Mouse (Mus musculus) 3T3-L1 (cell line): Measurements from ENCODE around the gene Gabbr1.

Source experiments
- DNase-seq: peaks from one replicate; pipeline ENCODE4 v3.0.0-alpha.2; 2015; ENCODE audit warnings: low read depth, low spot score

Gene Gabbr1

DNA sequence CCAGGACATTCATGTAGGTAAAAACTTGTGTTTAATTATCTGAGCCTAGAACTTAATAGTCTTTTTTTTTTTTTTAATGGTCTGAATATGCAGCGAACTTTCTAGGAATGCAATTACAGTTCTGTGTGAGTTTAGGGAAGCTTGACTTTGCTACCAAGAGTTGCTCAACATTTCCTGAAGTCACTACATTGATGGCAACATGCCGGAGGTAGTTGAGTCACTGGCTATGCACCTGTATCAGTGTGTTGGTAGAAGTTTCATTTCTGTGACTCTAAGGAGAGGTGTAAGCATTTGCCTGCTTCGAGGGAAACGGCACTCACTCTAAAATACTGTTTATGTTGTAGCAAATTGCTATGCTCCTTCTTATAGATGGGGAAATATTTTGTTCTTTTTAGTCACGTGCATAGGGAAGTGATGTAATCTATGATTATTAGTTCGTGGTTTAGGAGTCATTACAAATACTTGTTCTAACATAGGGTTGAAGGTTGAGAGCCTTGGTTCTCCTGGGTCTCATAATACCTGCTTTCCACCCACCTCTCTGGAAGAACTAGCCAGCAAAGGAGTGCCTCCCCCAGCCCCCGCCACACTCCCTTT, 1.0 kb upstream of the Gabbr1 start:
- DNase-seq: peak; percentile 38

DNA sequence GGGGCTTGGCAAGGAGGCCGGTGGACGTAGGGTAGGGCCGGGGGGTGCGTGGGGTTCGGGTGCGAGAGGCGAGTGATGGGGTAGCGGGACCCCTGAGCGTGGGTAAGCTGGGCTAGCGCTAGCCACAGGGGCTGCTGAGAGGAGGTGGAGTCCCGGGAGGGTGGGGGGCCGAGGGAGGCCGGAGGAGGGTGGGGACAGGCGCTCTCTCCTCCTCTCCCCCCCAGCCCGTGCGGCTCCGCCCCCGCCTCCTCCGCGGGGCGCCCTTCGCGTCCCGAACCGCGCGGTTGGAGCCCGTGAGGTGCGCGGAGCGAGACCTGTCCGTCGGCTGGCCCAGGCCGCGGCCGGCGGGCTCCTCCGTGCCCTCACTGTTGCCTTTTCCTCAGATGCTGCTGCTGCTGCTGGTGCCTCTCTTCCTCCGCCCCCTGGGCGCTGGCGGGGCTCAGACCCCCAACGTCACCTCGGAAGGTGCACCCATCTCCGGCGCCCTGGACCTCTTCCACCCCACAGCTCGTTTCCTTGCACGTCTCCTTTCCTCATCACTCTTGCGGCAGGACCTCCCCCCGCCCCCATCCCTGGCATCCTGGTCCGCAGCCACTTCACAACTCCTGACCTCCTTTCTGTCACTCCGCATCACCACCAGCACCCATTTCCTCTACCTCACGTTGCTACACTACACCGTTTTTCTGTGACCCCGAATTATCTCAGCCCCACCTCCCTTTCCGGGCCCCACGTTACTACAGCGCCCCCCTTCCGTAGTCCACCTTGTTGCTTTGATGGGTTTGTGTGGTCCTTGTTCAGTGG, 746 bp downstream of the Gabbr1 start:
- peak; percentile 49 for DNase-seq

DNA sequence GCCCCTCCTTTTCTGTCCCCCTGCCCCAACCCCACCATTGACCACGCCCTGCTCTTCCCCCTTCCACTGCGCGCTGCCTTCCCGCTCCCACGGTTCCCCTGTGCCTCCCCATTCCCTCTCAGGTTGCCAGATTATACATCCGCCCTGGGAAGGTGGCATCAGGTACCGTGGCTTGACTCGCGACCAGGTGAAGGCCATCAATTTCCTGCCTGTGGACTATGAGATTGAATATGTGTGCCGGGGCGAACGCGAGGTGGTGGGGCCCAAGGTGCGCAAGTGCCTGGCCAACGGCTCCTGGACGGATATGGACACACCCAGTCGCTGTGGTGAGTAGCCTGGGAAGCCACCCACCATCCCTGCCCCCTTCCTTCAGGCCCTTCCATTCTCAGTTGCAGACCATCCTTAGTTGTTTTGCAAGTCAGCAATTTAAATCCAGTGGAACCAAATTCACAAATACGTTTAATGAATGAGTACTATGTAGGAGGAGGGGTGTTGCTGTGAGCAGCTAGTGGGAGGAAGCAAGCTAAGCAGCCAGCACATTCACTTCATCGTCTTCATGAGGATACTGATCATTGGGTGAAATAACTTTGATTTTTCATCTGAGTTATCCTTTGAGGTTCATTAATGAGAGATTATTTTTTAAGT, 1.7 kb downstream of the Gabbr1 start:
- DNase-seq: no peak

DNA sequence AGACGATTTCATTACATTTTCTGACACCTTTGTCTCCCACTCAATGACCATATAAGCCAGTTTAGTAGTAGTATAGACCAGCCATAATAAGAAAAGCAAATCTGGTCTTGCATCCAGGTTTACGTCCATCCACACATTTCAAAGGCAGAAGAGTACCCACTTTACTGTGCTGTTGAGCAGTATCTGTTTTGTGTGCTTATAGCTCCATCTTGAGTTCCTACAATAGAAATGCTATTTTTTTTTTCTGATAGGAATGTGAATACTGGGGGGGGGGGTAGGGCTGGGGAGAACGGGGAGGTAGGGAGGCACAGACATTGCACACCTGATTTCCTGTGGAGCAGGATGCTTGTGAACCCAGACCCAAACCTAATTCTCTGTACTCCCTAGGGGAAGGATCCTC, 2.2 kb downstream of the Gabbr1 start:
- peak; percentile 73 for DNase-seq

DNA sequence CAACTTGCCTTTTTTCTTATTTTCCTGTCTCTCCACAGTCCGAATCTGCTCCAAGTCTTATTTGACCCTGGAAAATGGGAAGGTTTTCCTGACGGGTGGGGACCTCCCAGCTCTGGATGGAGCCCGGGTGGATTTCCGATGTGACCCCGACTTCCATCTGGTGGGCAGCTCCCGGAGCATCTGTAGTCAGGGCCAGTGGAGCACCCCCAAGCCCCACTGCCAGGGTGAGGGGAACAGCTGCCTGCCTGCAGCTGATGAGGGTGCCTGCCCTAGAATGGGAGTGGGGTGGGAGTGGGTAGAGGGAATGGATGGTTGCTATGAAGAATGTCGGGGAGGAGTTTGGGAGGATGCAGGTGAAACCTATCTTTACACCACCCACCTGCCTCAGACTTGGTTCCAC, 2.6 kb downstream of the Gabbr1 start:
- no peak for DNase-seq

DNA sequence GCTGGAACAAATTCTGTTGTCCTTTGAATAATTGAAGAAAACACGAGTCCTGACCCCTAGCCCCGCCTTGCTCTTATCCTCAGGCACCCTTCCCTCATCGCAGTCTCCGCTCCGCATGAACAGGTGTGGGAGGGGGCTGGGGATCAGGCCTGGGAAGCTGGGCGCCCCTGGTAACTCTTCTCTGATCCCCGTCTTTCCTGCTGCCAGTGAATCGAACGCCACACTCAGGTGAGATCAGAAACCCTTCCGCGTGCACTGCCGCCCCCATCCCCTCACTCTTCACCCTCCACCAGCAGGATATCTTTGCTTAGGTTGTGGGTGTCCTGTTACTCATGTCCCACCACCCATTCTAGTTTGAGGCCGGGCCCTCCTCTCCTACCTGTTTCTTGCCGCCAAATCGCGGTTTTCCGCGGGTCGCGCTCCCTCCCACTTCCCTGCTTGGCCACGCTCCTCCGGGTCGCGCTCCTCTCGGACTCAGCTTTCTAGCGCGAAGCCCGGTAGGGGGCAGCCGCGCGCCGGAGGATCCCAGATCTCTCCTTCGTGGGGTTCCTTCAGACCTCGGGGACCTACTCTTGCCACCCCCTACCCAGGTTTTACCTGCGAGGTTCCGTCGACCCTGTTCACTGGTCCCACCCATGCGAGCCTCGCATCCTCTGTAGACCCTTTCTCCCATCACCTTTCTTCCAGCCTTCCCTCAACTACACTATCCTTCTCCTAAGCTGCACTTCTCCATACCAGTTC, 4.0 kb downstream of the Gabbr1 start:
- no peak for DNase-seq

DNA sequence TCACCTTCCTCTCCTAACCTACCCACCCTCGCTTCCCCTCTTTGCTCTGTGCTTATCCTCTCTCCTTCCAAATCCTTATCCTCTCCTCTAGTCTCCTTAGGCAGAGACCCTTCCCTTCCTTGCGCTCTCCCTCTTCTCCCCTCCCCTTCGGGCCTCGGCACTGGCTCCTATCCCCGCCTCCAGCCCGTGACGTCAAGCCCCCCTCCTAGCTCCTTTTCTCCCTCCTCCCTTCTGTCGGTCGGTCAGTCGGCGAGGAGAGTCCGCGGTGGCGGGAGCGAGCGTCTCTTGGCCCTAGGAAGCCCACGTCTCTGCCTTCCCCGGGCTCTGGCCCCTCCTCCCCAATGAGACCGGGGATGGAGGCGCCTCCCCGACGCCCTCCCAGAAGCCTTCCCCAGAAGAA, 4.6 kb downstream of the Gabbr1 start:
- peak; percentile 30 for DNase-seq

DNA sequence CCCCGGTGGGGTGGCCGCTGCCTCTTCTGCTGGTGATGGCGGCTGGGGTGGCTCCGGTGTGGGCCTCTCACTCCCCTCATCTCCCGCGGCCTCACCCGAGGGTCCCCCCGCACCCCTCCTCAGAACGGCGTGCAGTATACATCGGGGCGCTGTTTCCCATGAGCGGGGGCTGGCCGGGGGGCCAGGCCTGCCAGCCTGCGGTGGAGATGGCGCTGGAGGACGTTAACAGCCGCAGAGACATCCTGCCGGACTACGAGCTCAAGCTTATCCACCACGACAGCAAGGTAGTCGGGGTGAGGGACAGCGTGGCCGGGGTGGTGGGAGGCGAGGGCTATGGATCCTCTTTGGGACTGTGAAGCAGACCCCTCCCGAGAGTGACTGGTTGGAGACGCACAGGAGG, 5.1 kb downstream of the Gabbr1 start:
- DNase-seq: no peak

DNA sequence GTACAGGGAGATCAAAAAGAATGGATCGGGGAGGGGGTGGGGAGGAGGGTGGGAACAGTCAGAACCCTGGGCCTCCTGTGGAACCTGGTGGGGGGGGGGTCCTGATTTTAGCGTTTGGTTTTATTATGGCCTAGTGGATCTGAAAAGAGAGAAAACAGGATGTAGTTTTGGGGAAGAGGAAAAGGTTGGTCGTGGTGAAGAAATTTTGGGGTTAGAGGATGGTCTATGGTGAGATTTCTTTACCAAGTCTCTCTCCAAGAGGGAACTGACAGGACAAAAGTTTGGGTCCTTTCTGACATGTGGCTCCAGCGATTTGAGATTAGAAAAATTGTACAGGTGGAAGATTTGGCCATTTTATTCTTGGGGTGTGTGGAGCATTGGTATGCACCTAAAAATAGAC, 6.0 kb downstream of the Gabbr1 start:
- DNase-seq: no peak

DNA sequence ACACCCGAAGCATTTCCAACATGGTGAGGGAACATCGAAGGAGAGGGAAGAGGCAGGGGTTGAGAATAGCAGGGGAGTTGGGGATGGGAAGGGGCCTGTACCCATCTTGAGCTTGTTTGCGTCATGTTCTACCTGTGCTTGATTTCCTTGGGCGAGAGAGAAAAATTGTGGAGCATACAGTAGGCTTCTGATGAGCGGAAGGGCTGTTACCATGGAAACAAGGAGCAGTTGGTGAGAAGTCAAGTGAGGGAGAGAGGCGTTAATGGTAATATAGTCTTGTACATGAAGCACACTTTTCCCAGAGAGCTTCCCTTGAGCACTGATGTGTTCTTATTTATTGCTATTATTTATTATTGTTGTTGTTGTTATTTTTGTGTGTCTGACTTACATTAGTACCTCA, 11.2 kb downstream of the Gabbr1 start:
- no peak for DNase-seq

DNA sequence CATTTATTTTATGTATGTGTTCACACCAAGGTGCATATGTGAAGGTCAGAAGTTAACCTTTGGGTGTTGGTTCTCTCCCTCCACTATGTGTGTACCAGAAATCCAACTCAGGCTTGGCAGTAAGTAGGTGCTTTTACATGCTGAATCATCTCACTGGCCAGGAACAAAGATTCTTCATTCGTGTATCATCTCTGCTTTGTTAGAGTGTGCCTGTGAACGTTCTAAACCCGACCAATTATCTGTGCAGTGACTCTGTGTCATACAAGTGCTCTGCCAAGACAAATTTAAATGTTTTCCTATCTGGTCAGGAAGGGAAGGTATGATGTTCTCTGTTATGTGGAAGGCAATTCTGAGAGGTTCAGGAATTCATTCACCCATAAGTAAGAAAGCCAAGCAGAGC, 15.7 kb downstream of the Gabbr1 start:
- peak; percentile 82 for DNase-seq

DNA sequence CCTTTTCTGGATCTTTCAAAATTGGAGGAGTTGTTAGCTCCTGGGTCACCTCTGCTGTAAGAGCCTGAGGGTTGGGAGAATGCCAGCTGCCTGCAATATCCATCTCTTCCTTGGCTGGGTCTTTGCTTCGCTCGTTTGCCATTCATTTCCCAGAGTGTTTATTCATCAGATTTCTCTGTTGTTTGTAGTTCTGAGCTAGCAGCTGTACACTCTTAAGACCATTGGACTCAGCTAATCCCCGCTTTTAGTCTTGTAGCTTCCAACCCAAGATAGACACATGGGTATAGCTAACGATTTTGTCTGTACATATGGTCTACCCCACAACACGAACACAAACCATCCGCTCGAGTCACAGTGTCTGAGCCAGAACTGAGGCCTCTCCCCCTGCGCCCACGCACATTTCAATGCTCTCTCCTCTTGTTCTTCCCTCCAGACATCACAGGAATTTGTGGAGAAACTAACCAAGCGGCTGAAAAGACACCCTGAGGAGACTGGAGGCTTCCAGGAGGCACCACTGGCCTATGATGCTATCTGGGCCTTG, 16.4 kb downstream of the Gabbr1 start:
- peak; percentile 32 for DNase-seq

DNA sequence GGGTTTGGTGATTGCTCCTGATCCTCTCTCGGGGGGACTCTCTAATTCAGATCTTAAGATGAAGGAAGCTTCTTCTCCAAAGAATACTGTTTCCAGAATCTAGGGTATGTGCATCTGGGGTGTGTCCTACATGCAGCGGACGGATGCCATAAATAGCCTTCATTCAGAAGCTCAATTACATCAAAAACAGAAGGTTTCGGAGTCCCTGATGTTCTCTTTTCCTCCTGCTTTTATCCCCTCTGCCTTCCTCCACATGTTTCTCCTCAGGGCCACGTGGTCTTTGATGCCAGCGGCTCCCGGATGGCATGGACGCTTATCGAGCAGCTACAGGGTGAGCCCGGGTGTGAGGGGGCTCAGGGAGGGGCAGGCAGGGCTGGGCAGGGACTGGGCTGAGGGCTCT, 17.3 kb downstream of the Gabbr1 start:
- DNase-seq: no peak

DNA sequence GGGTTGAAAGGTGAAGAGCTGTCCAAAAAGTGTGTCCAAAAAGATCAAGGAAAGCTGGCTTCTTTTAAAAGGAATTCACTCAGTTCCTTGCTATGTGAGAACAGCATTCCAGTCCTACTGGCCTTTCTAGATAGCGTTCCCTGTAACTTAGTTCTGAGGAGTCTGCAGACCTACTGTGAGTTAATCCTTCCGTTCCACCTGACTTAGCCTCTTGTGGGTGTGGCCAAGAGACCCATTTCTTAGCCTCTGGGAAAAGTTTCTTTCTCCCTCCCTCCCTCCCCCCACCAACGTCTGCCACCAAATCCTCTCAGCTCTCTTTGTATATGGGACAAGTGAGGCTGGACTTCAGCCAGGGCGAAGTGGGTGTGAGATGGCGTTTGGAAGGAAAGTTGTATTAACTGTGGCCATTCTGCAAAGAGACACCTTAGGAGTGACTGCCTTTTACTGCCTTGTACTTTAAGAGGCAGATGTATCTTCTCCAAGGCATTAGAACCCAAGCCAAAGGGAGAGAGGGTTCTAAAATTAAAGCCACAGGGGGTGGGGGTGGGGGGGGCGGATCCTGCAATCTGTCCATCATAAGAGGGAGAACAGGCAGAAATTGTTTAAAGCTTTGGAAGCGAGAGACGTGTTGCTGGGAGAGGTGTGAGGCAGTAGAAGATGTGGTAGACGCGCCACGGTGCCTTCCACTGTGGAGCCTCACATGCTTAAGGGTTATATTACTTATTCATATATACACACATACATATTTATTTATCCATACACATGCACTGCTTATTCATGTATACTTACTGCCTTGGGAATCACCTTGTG, 18.1 kb downstream of the Gabbr1 start:
- DNase-seq: no peak

DNA sequence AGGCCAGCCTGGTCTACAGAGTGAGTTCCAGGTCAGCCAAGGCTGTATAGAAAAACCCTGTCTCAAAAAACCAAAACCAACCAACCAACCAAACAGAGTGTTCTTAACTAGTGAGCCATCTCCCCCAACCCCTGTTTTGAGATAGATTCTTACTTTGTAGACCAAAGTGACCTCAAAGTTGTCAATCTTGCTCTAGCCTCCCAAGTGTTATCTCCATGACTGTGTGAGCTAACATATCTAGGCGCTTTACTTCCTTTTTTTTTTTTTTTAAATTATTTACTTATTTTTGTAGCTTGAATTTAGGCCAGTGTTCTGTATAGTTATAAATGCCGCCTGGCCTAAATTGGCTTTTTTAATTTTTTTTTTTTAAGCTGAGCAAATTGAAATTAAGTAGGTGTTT, 20.2 kb downstream of the Gabbr1 start:
- DNase-seq: no peak

DNA sequence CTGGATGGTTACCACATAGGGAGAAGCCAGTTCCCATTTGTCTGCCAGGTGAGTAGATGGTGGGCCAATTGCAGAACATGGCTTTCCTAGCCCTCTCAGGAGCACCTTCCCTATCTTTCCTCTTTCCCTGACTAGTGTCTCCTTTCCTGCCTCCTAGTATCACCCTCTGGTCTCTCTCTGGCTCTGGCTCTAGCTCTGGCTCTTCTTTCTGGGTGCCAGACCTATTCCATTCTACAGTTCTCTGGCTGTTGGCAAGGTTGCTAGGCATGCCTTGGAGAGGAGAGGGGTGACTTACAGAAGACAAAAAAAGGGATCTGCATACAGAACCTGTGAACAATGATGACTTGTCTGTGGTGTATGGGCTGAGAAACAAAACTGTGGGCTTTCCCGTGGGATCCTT, 22.1 kb downstream of the Gabbr1 start:
- no peak for DNase-seq

DNA sequence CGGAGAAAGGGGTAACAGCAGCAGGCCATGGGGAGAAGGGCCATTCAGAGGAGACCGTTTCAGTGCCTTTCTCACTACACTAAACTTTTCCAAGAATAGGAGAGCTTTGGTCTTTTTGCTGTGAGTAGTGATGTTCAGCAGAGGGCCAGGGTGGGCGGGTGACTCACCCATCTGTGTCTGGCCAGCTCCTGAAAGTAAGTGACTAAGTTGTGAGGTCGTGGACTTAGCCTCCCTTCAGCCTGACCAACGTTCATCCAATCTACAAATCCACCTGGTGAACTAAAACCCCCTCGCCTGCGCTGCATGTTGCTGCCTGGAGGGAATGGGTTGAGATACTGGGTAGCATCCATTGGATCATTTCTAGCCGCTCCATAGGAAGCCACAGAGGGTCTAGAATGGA, 24.4 kb downstream of the Gabbr1 start:
- peak; percentile 76 for DNase-seq

DNA sequence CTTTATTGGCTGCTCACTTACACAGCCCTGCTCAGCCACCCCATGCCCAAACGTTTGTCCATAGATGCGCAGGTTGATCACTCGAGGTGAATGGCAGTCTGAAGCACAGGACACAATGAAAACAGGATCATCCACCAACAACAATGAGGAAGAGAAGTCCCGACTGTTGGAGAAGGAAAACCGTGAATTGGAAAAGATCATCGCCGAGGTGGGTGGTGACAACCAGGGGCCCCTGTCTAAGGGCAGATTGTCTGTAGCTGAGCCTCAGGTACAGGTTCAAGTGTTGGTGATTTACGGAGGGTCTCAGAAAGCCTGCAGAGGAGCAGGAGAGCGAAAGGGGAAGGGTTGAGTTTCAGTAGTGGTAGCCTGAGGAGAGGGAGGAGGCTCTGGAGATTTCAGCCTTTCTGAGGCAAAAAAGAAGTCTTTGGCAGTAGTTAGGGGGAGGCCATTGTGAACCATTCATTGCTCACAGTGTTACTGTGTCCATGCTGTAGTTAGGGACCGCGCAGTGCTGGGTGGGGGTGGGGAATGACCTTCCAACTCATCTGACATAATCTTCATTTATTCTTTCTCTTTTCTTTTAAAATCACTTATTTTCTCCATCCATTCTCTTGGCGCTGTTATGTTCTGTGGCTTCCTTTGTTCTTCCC, 26.4 kb downstream of the Gabbr1 start:
- no peak for DNase-seq

DNA sequence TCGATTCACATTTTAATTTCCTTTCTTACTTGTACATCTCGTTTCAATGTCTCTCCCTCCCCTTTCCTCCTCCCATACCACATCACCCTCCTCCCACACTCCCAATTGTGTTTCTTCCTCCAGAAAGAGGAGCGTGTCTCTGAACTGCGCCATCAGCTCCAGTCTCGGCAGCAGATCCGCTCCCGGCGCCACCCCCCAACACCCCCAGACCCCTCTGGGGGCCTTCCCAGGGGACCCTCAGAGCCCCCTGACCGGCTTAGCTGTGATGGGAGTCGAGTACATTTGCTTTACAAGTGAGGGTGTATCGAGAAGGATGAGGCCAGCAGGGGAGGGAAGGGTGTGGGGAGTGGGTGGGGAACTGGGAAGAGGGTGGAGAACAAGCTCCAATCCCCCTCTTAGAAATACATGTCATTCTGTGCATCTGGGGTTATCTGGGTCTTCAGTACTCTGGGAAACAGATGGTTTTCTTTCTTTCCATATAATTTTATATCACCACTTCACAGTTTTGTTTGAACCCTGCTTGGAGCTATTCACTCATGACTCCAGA, 27.0 kb downstream of the Gabbr1 start:
- no peak for DNase-seq

DNA sequence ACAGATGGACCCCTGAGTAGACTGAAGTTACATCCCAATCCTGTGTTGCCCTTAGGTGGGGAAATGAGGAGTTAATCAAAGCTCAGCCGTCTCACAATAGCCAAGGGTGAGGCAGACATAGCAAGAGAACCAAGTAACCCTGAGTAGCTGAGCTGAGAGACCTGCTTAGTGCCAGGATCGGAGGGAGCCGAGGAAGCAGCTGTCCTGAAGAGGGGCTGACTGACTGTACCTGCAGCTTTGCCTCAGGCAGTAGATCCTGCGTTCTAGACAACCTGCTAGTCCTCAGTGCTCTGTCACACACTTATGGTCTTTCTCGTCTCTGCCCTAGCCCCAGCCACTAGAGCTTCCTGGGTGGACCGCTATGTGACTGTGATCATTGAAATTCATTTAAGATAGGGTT, 29.4 kb downstream of the Gabbr1 start:
- no peak for DNase-seq
